Mouse (Mus musculus) liver, adult 2 months (tissue): ENCODE measurements around the gene Dock6.

ENCODE experiments used
- CTCF ChIP-seq: fragments of 200-500 bp; IDR thresholded peaks from 2 replicates; pipeline ENCODE4 v1.5.1; 2011; ENCODE audit warnings: low read depth, low read length, control low read depth
- POLR2A ChIP-seq: fragments of 200-500 bp; IDR thresholded peaks from 2 replicates; pipeline ENCODE4 v1.6.1; 2011; ENCODE audit warnings: low read length, control low read depth; ENCODE audit not compliant: insufficient read depth; ENCODE audit errors: extremely low read depth

DNA sequence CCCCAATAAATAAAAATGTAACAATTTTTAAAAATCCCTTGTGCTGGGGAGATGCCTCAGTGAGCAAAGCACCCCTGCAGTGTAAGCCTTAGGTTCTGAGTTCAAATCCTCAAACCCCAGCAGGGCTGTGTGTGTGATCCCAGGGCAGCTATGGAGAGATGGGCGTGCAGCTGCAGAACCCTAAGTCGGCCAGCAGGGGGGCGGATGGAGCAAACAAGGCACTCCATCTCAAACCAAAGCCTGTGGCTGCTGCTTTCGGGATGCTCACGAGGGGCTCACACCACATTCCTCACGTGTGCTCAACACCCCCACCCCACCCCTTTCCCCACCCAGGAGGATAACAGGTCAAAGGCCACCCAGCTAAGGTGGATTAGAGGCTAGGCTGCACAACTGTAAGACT, 65.5 kb downstream of the Dock6 start:
- TF ChIP-seq CTCF (peak; percentile 93), POLR2A (no peak)
